Mouse (Mus musculus) adrenal gland, adult 2 months (tissue): ENCODE results near the gene Azgp1. TPM values are rescaled to one million over a fixed set of nuclear protein-coding genes. Genes with fewer than 3 reads are reported as not detected.

ENCODE experiments used
- polyA plus RNA-seq: library from polyadenylated mRNA; depleted of rRNA; stranded (reverse); fragments of >200 nt; gene quantifications from 2 replicates; pipeline ENCODE4 v1.2.3, GENCODE M21; 2012; rRNA removed
- total RNA-seq, 2 experiments: library from RNA; stranded (reverse); gene quantifications; 2 replicates each; pipeline ENCODE4 v1.2.3; 2021

The Azgp1 gene
- total and polyA plus RNA-seq, 3 experiments, result 0.72 to 4.2 (median 0.83) TPM

Other genes with a start within 250 kb of the Azgp1 start
- 1 to 10 TPM; 2.2 to 6.0 TPM for gene Nyap1, start 239.9 kb upstream of the Azgp1 start, total RNA-seq
- 7.3 and 8.9 TPM in 2 replicates for gene Nyap1, start 239.9 kb upstream of the Azgp1 start, polyA plus RNA-seq
- 10 to 100 TPM; 82.9 to 89.9 TPM for gene Tsc22d4, start 235.8 kb upstream of the Azgp1 start, total RNA-seq
- gene Tsc22d4, start 235.8 kb upstream of the Azgp1 start, polyA plus RNA-seq, result 123 and 136 TPM in 2 replicates
- 10 to 100 TPM; 16.1 to 40.1 TPM for gene Ppp1r35, start 202.7 kb upstream of the Azgp1 start, total RNA-seq
- gene Ppp1r35, start 202.7 kb upstream of the Azgp1 start, polyA plus RNA-seq, result 61.5 and 83.6 TPM in 2 replicates
- gene Mepce, start 193.9 kb upstream of the Azgp1 start, total RNA-seq, result 10 to 100 TPM; 43.9 to 46.4 TPM
- 29.9 and 35.4 TPM in 2 replicates for gene Mepce, start 193.9 kb upstream of the Azgp1 start, polyA plus RNA-seq
- gene Zcwpw1, start 193.7 kb upstream of the Azgp1 start, total RNA-seq, result 1 to 10 TPM; 2.0 to 2.2 TPM
- gene Zcwpw1, start 193.7 kb upstream of the Azgp1 start, polyA plus RNA-seq, result 0.38 and 0.56 TPM in 2 replicates
- 1 to 10 TPM; 1.8 to 4.7 TPM for gene Pilra, start 145.2 kb upstream of the Azgp1 start, total RNA-seq
- gene Pilra, start 145.2 kb upstream of the Azgp1 start, polyA plus RNA-seq, result 2.0 and 2.5 TPM in 2 replicates
- 1 to 10 TPM; 1.5 TPM for gene Pilrb1, start 123.4 kb upstream of the Azgp1 start, total RNA-seq
- gene Pilrb1, start 123.4 kb upstream of the Azgp1 start, polyA plus RNA-seq, result 0.69 and 1.3 TPM in 2 replicates
- gene Pilrb2, start 109.7 kb upstream of the Azgp1 start, total RNA-seq, result 1 to 10 TPM in 1 of 2 experiments, under 1 TPM in 1; 0.81 to 1.8 TPM
- 1.1 and 3.8 TPM in 2 replicates for gene Pilrb2, start 109.7 kb upstream of the Azgp1 start, polyA plus RNA-seq
- under 1 TPM in 1 of 2 experiments, not detected in 1; 0.58 TPM for gene Cyp3a13, start 59.9 kb upstream of the Azgp1 start, total RNA-seq
- not detected in 2 replicates for gene Cyp3a13, start 59.9 kb upstream of the Azgp1 start, polyA plus RNA-seq
- under 1 TPM; 0.06 to 0.38 TPM for gene Gjc3, start 18.4 kb upstream of the Azgp1 start, total RNA-seq
- gene Gjc3, start 18.4 kb upstream of the Azgp1 start, polyA plus RNA-seq, result 0.03 and 0.19 TPM in 2 replicates
- gene Smok3a, start 39.7 kb downstream of the Azgp1 start, total RNA-seq, result not detected
- not detected in 2 replicates for gene Smok3a, start 39.7 kb downstream of the Azgp1 start, polyA plus RNA-seq
- gene Smok3b, start 39.9 kb downstream of the Azgp1 start, total RNA-seq, result not detected
- gene Smok3b, start 39.9 kb downstream of the Azgp1 start, polyA plus RNA-seq, result not detected in 2 replicates
- gene Smok3c, start 71.7 kb downstream of the Azgp1 start, total RNA-seq, result not detected
- gene Smok3c, start 71.7 kb downstream of the Azgp1 start, polyA plus RNA-seq, result not detected in 2 replicates
- 10 to 100 TPM; 33.9 to 40.2 TPM for gene Zkscan1, start 103.6 kb downstream of the Azgp1 start, total RNA-seq
- 2.7 and 3.4 TPM in 2 replicates for gene Zkscan1, start 103.6 kb downstream of the Azgp1 start, polyA plus RNA-seq
- gene Zscan21, start 135.4 kb downstream of the Azgp1 start, total RNA-seq, result 10 to 100 TPM; 14.8 to 16.7 TPM
- gene Zscan21, start 135.4 kb downstream of the Azgp1 start, polyA plus RNA-seq, result 4.0 and 5.3 TPM in 2 replicates
- gene Zfp113, start 174.2 kb downstream of the Azgp1 start, total RNA-seq, result 10 to 100 TPM; 11.0 to 11.5 TPM
- 6.2 and 10.5 TPM in 2 replicates for gene Zfp113, start 174.2 kb downstream of the Azgp1 start, polyA plus RNA-seq
- 100 to 1,000 TPM; 132 to 160 TPM for gene Cops6, start 179.6 kb downstream of the Azgp1 start, total RNA-seq
- gene Cops6, start 179.6 kb downstream of the Azgp1 start, polyA plus RNA-seq, result 44.6 and 49.2 TPM in 2 replicates
- 10 to 100 TPM; 19.4 to 20.1 TPM for gene Ap4m1, start 190.5 kb downstream of the Azgp1 start, total RNA-seq
- gene Ap4m1, start 190.5 kb downstream of the Azgp1 start, polyA plus RNA-seq, result 24.9 and 27.7 TPM in 2 replicates
- gene Mcm7, start 190.9 kb downstream of the Azgp1 start, total RNA-seq, result 10 to 100 TPM; 22.8 to 23.1 TPM
- gene Mcm7, start 190.9 kb downstream of the Azgp1 start, polyA plus RNA-seq, result 17.9 and 21.6 TPM in 2 replicates
- gene Taf6, start 205.9 kb downstream of the Azgp1 start, total RNA-seq, result 10 to 100 TPM; 41.7 to 44.7 TPM
- 63.3 and 72.2 TPM in 2 replicates for gene Taf6, start 205.9 kb downstream of the Azgp1 start, polyA plus RNA-seq
- gene Cnpy4, start 206.0 kb downstream of the Azgp1 start, total RNA-seq, result 10 to 100 TPM; 18.1 to 28.7 TPM
- 0.68 and 1.1 TPM in 2 replicates for gene Cnpy4, start 206.0 kb downstream of the Azgp1 start, polyA plus RNA-seq
- gene Mblac1, start 212.8 kb downstream of the Azgp1 start, total RNA-seq, result 10 to 100 TPM in 1 of 2 experiments, 1 to 10 TPM in 1; 5.0 to 11.9 TPM
- 9.6 and 11.1 TPM in 2 replicates for gene Mblac1, start 212.8 kb downstream of the Azgp1 start, polyA plus RNA-seq
- gene Nxpe5, start 244.4 kb downstream of the Azgp1 start, total RNA-seq, result under 1 TPM; 0.29 to 0.66 TPM
- gene Nxpe5, start 244.4 kb downstream of the Azgp1 start, polyA plus RNA-seq, result 0.17 and 0.20 TPM in 2 replicates